Mouse (Mus musculus) heart, embryonic 10.5 days (tissue): ENCODE measurements around the gene Tpgs1. TPM values are rescaled to one million over a fixed set of nuclear protein-coding genes. Genes with fewer than 3 reads are reported as not detected.

Experiments
- polyA plus RNA-seq: library from polyadenylated mRNA; unstranded; fragments of >200 nt; fragmentation: Nextera tagmentation; extraction: Ambion mirVana; gene quantifications from 2 replicates; pipeline ENCODE4 v1.2.1, GENCODE M21; 2016

Gene Tpgs1
- polyA plus RNA-seq, 1 experiment from 2014 or later, result 59.4 TPM

Other genes with a start within 250 kb of the Tpgs1 start
- gene Vmn2r83, start 200.6 kb upstream of the Tpgs1 start, polyA plus RNA-seq, result not detected in 2 replicates
- gene Plpp2, start 135.6 kb upstream of the Tpgs1 start, polyA plus RNA-seq, result 16.8 and 24.1 TPM in 2 replicates
- 46.6 and 53.9 TPM in 2 replicates for gene Mier2, start 114.2 kb upstream of the Tpgs1 start, polyA plus RNA-seq
- gene Theg, start 82.0 kb upstream of the Tpgs1 start, polyA plus RNA-seq, result not detected in 2 replicates
- gene C2cd4c, start 55.3 kb upstream of the Tpgs1 start, polyA plus RNA-seq, result not detected in 2 replicates
- 2.7 and 6.3 TPM in 2 replicates for gene Shc2, start 31.5 kb upstream of the Tpgs1 start, polyA plus RNA-seq
- gene Odf3l2, start 23.6 kb upstream of the Tpgs1 start, polyA plus RNA-seq, result not detected in 2 replicates
- gene Madcam1, start 4.8 kb upstream of the Tpgs1 start, polyA plus RNA-seq, result 0.38 and 1.3 TPM in 2 replicates
- 188 and 215 TPM in 2 replicates for gene Cdc34, start 12.8 kb downstream of the Tpgs1 start, polyA plus RNA-seq
- gene Gzmm, start 19.7 kb downstream of the Tpgs1 start, polyA plus RNA-seq, result 0.46 and 0.54 TPM in 2 replicates
- gene Bsg, start 35.1 kb downstream of the Tpgs1 start, polyA plus RNA-seq, result 1,251 and 1,319 TPM in 2 replicates
- gene Hcn2, start 47.3 kb downstream of the Tpgs1 start, polyA plus RNA-seq, result not detected in 2 replicates
- gene Polrmt, start 77.2 kb downstream of the Tpgs1 start, polyA plus RNA-seq, result 39.8 and 42.5 TPM in 2 replicates
- 0.11 and 0.16 TPM in 2 replicates for gene Fgf22, start 85.7 kb downstream of the Tpgs1 start, polyA plus RNA-seq
- 84.4 and 113 TPM in 2 replicates for gene Rnf126, start 97.6 kb downstream of the Tpgs1 start, polyA plus RNA-seq
- gene Fstl3, start 107.9 kb downstream of the Tpgs1 start, polyA plus RNA-seq, result 7.9 and 8.0 TPM in 2 replicates
- not detected in 2 replicates for gene Prss57, start 121.6 kb downstream of the Tpgs1 start, polyA plus RNA-seq
- gene Palm, start 124.2 kb downstream of the Tpgs1 start, polyA plus RNA-seq, result 80.7 and 83.1 TPM in 2 replicates
- 0.21 and 0.82 TPM in 2 replicates for gene Misp, start 151.6 kb downstream of the Tpgs1 start, polyA plus RNA-seq
- gene Ptbp1, start 185.1 kb downstream of the Tpgs1 start, polyA plus RNA-seq, result 174 and 264 TPM in 2 replicates
- 2.4 and 7.8 TPM in 2 replicates for gene Prtn3, start 205.1 kb downstream of the Tpgs1 start, polyA plus RNA-seq
- gene Plppr3, start 205.3 kb downstream of the Tpgs1 start, polyA plus RNA-seq, result 16.2 and 36.9 TPM in 2 replicates
- gene Elane, start 216.9 kb downstream of the Tpgs1 start, polyA plus RNA-seq, result 0.14 and 0.15 TPM in 2 replicates
- gene Cfd, start 221.5 kb downstream of the Tpgs1 start, polyA plus RNA-seq, result not detected in 2 replicates
- gene Med16, start 239.6 kb downstream of the Tpgs1 start, polyA plus RNA-seq, result 51.9 and 54.4 TPM in 2 replicates
- 1.4 and 4.0 TPM in 2 replicates for gene Gm26602, start 241.5 kb downstream of the Tpgs1 start, polyA plus RNA-seq
- 0.31 and 0.33 TPM in 2 replicates for gene Kiss1r, start 247.6 kb downstream of the Tpgs1 start, polyA plus RNA-seq